11 mouse cellular contexts compared by ENCODE assay signal in genomic region chr5:32854818-32855217, GRCm38 (mm10). TPM values are rescaled to one million over a fixed set of nuclear protein-coding genes. Genes with fewer than 3 reads are reported as not detected.
DNase-seq lines count a peak whose midpoint lies in the region; ATAC-seq and TF ChIP-seq lines count a peak whose summit lies in the region.
"Had no signal": no experiment of that assay in that cellular context is flagged by ENCODE, and none has a peak within 500 bp of the region (broad histone marks: within the 10 kb centered on the region; RNA-seq: fewer than 3 reads in every experiment).

No protein-coding gene starts in this region.

- TF ChIP-seq EP300 in CH12.LX (IDR thresholded peaks at IDR 0.05; ENCODE audit: low read length), result no peak

- H3K36me3 ChIP-seq in heart, embryonic 13.5 days, result peaks cover 20% of the 10 kb centered on the region
- H3K36me3 ChIP-seq in CH12.LX (replicated peaks in 1 of 2; ENCODE audit: control insufficient read depth in 1 of 2, insufficient read depth in 1 of 2, low read length in 1 of 2), result peaks cover 0 to 17% of the 10 kb centered on the region in 2 experiments
- peaks cover 13% of the 10 kb centered on the region for H3K36me3 ChIP-seq in embryonic facial prominence, embryonic 13.5 days
- peaks cover 3% of the 10 kb centered on the region; the same call in 1 of the 2 replicates for H3K36me3 ChIP-seq in liver, embryonic 16.5 days (ENCODE audit: control insufficient read depth, insufficient read depth)

- WGBS in heart, embryonic 13.5 days, result 85% methylated on average over 4 of the region's 4 CpGs
- 80% methylated on average over 4 of the region's 4 CpGs for WGBS in embryonic facial prominence, embryonic 13.5 days
- WGBS in liver, embryonic 16.5 days (ENCODE audit: insufficient replicate concordance), result 71% methylated on average over 4 of the region's 4 CpGs

- H3K27ac ChIP-seq in heart, embryonic 13.5 days (replicated peaks), result peak overlapping the region; percentile 61
- 0 out of 2 replicates have a peak overlapping the region, but pooled peaks have one; percentile 16 for H3K27ac ChIP-seq in CH12.LX (ENCODE audit: insufficient read depth, low read depth)
- H3K27ac ChIP-seq in embryonic facial prominence, embryonic 13.5 days, result 0 out of 2 replicates have a peak overlapping the region, but pooled peaks have one; percentile 82
- H3K27ac ChIP-seq in liver, embryonic 16.5 days (ENCODE audit: low read length), result peak overlapping the region; percentile 77

- intact Hi-C loops in heart, postnatal 36 days (cut with DNase I), result loop anchor here (5.0 to 10.0 kb wide), 2 partner anchors 68 to 240 kb away; partner anchors contain the start of genes Pisd and Yes1

- dilution Hi-C loops in CH12.LX (cut with MboI; ENCODE audit: extremely low pct_ligation_motif_present, extremely low pct_unique_long_range_greater_than_20kb, low sequenced_read_pairs), result no loop called here

- no peak overlapping the region for H3K4me3 ChIP-seq in heart, embryonic 13.5 days
- no peak overlapping the region for H3K4me3 ChIP-seq in CH12.LX (replicated peaks in 1 of 3; ENCODE audit: low read depth in 2 of 3, low read length in 2 of 3, poor library complexity in 1 of 3)
- no peak overlapping the region for H3K4me3 ChIP-seq in embryonic facial prominence, embryonic 13.5 days
- H3K4me3 ChIP-seq in liver, embryonic 16.5 days (ENCODE audit: low read depth, low read length), result no peak overlapping the region

- ATAC-seq in heart, embryonic 13.5 days (ENCODE audit: extremely low read depth, insufficient number of reproducible peaks, low FRiP score, low TSS enrichment), result no peak
- ATAC-seq in embryonic facial prominence, embryonic 13.5 days (ENCODE audit: insufficient number of reproducible peaks, insufficient read depth, low FRiP score, low TSS enrichment, low read depth), result no peak
- ATAC-seq in liver, embryonic 16.5 days (ENCODE audit: low read depth), result no peak

- no peak for TF ChIP-seq RAD21 in CH12.LX (IDR thresholded peaks at IDR 0.05; ENCODE audit: low read depth, low read length)

- in situ Hi-C loops in CH12.LX (cut with MboI; ENCODE audit: low pct_ligation_motif_present, low pct_unique_long_range_greater_than_20kb, low sequenced_read_pairs), result no loop called here

- no peak overlapping the region for H3K9ac ChIP-seq in heart, embryonic 13.5 days
- H3K9ac ChIP-seq in CH12.LX (ENCODE audit: insufficient read depth, low read depth), result peak overlapping the region; percentile 18; the same call in 1 of the 2 replicates
- no peak overlapping the region for H3K9ac ChIP-seq in embryonic facial prominence, embryonic 13.5 days
- H3K9ac ChIP-seq in liver, embryonic 16.5 days (ENCODE audit: low read depth, low read length), result no peak overlapping the region

- no peaks in the 10 kb centered on the region for H3K9me3 ChIP-seq in heart, embryonic 13.5 days
- no peaks in the 10 kb centered on the region for H3K9me3 ChIP-seq in CH12.LX (replicated peaks; ENCODE audit: low read length)
- H3K9me3 ChIP-seq in embryonic facial prominence, embryonic 13.5 days, result no peaks in the 10 kb centered on the region
- no peaks in the 10 kb centered on the region for H3K9me3 ChIP-seq in liver, embryonic 16.5 days (replicated peaks; ENCODE audit: control insufficient read depth, low read length)

- no peak for DNase-seq in heart, postnatal 36 days
- no peak for DNase-seq in CH12.LX (ENCODE audit: extremely low read depth)
- no peak for DNase-seq in frontal cortex, adult 2 months (ENCODE audit: extremely low spot score in 1 of 2, low spot score in 1 of 2)
- no peak for DNase-seq in ovary, adult 18-20 months (ENCODE audit: low spot score)
- DNase-seq in frontal cortex, postnatal 25 days (ENCODE audit: low spot score in 2 of 2), result no peak

- H3K79me2 ChIP-seq in CH12.LX (replicated peaks; ENCODE audit: control insufficient read depth, extremely low read depth, insufficient read depth, poor library complexity, severe bottlenecking), result peaks cover 41% of the 10 kb centered on the region

- peaks cover 36% of the 10 kb centered on the region for H3K4me1 ChIP-seq in heart, embryonic 13.5 days
- peaks cover 2 to 26% of the 10 kb centered on the region in 2 experiments; a peak in 3 of 4 replicates for H3K4me1 ChIP-seq in CH12.LX (ENCODE audit: control insufficient read depth in 1 of 2, insufficient read depth in 2 of 2)
- peaks cover 26% of the 10 kb centered on the region for H3K4me1 ChIP-seq in embryonic facial prominence, embryonic 13.5 days
- H3K4me1 ChIP-seq in liver, embryonic 16.5 days (ENCODE audit: control insufficient read depth, low read depth, low read length), result peaks cover 25% of the 10 kb centered on the region

- TF ChIP-seq POLR2A in CH12.LX (IDR thresholded peaks at IDR 0.05; ENCODE audit: low read depth, low read length), result no peak

- no peak overlapping the region for H3K4me2 ChIP-seq in heart, embryonic 13.5 days
- H3K4me2 ChIP-seq in CH12.LX (ENCODE audit: insufficient read depth, low read depth, poor library complexity, severe bottlenecking), result peak overlapping the region; percentile 57
- no peak overlapping the region for H3K4me2 ChIP-seq in embryonic facial prominence, embryonic 13.5 days
- H3K4me2 ChIP-seq in liver, embryonic 16.5 days (ENCODE audit: low read depth, low read length), result no peak overlapping the region; the same call in none of the 2 replicates

- TF ChIP-seq CTCF in CH12.LX (conservative IDR thresholded peaks at IDR 0.05 in 1 of 2, IDR thresholded peaks at IDR 0.05 in 1 of 2; ENCODE audit: low read depth in 2 of 2, low read length in 2 of 2), result no peak

- no peaks in the 10 kb centered on the region for H3K27me3 ChIP-seq in heart, embryonic 13.5 days (replicated peaks)
- H3K27me3 ChIP-seq in CH12.LX (replicated peaks), result no peaks in the 10 kb centered on the region
- H3K27me3 ChIP-seq in embryonic facial prominence, embryonic 13.5 days, result no peaks in the 10 kb centered on the region
- no peaks in the 10 kb centered on the region for H3K27me3 ChIP-seq in liver, embryonic 16.5 days (ENCODE audit: control insufficient read depth, insufficient read depth, low read depth, low read length)

TF ChIP-seq in CH12.LX, 34 proteins besides CTCF, POLR2A, EP300 and RAD21:
- no peak for TF ChIP-seq PAX5 (IDR thresholded peaks at IDR 0.05; ENCODE audit: low read length)
- no peak for TF ChIP-seq HCFC1 (IDR thresholded peaks at IDR 0.05; ENCODE audit: low read depth, low read length)
- no peak for TF ChIP-seq ZC3H11A (IDR thresholded peaks at IDR 0.05; ENCODE audit: low read depth, low read length)
- TF ChIP-seq MYC (IDR thresholded peaks at IDR 0.05; ENCODE audit: low read depth, low read length), result no peak
- no peak for TF ChIP-seq TCF12 (IDR thresholded peaks at IDR 0.05; ENCODE audit: low read depth, low read length)
- no peak for TF ChIP-seq SMC3 (IDR thresholded peaks at IDR 0.05; ENCODE audit: low read depth, low read length)
- no peak for TF ChIP-seq CHD2 (IDR thresholded peaks at IDR 0.05; ENCODE audit: low read length)
- no peak for TF ChIP-seq SIN3A (IDR thresholded peaks at IDR 0.05; ENCODE audit: low read length)
- no peak for TF ChIP-seq POLR2AphosphoS2 (IDR thresholded peaks at IDR 0.05; ENCODE audit: low read depth, low read length)
- no peak for TF ChIP-seq CHD1 (IDR thresholded peaks at IDR 0.05; ENCODE audit: low read depth, low read length)
- no peak for TF ChIP-seq BHLHE40 (IDR thresholded peaks at IDR 0.05; ENCODE audit: low read depth, low read length)
- no peak for TF ChIP-seq MAZ (IDR thresholded peaks at IDR 0.05; ENCODE audit: low read depth, low read length)
- TF ChIP-seq IRF4 (IDR thresholded peaks at IDR 0.05; ENCODE audit: low read depth, low read length), result no peak
- no peak for TF ChIP-seq KAT2A (IDR thresholded peaks at IDR 0.05; ENCODE audit: insufficient replicate concordance, low read length)

RNA-seq across cellular contexts. Expression of gene Prr14l, which starts 0.8 kb away (rescaled TPM):
- polyA plus RNA-seq in heart, embryonic 13.5 days (2015; fragmentation: Nextera tagmentation; extraction: Ambion mirVana), result 7.8 and 10.2 TPM in 2 replicates
- 1 to 10 TPM; 6.1 to 6.4 TPM for total RNA-seq in heart, postnatal 36 days (2021)
- total RNA-seq in CH12.LX (2012; rRNA removed), result 15.6 and 16.8 TPM in 2 replicates
- total RNA-seq in CH12.LX (2014; rRNA removed), result 4.5 and 5.4 TPM in 2 replicates
- polyA plus RNA-seq in CH12.LX (2012; ENCODE audit: insufficient read length, low read depth), result 10.7 and 14.5 TPM in 2 replicates
- polyA plus RNA-seq in embryonic facial prominence, embryonic 13.5 days (2015; fragmentation: Nextera tagmentation; extraction: Ambion mirVana), result 12.4 and 13.8 TPM in 2 replicates
- 6.2 and 8.0 TPM in 2 replicates for polyA plus RNA-seq in liver, embryonic 16.5 days (2015; fragmentation: Nextera tagmentation; extraction: Ambion mirVana)
- polyA plus RNA-seq in frontal cortex, adult 2 months (2012; rRNA removed), result 15.0 and 15.2 TPM in 2 replicates

RNA-seq across cellular contexts. Expression of gene Depdc5, which starts 8.7 kb away (rescaled TPM):
- polyA plus RNA-seq in heart, embryonic 13.5 days (2015; fragmentation: Nextera tagmentation; extraction: Ambion mirVana), result 15.6 and 18.1 TPM in 2 replicates
- total RNA-seq in heart, postnatal 36 days (2021), result 10 to 100 TPM; 24.6 to 25.1 TPM
- total RNA-seq in CH12.LX (2012; rRNA removed), result 34.0 and 39.3 TPM in 2 replicates
- total RNA-seq in CH12.LX (2014; rRNA removed), result 18.2 and 21.1 TPM in 2 replicates
- polyA plus RNA-seq in CH12.LX (2012; ENCODE audit: insufficient read length, low read depth), result 27.8 and 36.6 TPM in 2 replicates
- polyA plus RNA-seq in embryonic facial prominence, embryonic 13.5 days (2015; fragmentation: Nextera tagmentation; extraction: Ambion mirVana), result 28.3 and 29.8 TPM in 2 replicates
- polyA plus RNA-seq in liver, embryonic 16.5 days (2015; fragmentation: Nextera tagmentation; extraction: Ambion mirVana), result 8.0 and 8.6 TPM in 2 replicates
- 43.1 and 48.9 TPM in 2 replicates for polyA plus RNA-seq in frontal cortex, adult 2 months (2012; rRNA removed)

RNA-seq across cellular contexts. Expression of gene Gm20671, which starts 27.9 kb away (rescaled TPM):
- not detected in 2 replicates for polyA plus RNA-seq in heart, embryonic 13.5 days (2015; fragmentation: Nextera tagmentation; extraction: Ambion mirVana)
- total RNA-seq in heart, postnatal 36 days (2021), result 1 to 10 TPM; 1.3 to 1.5 TPM
- total RNA-seq in CH12.LX (2012; rRNA removed) (0.81 TPM in 1 of 2 replicates, not detected in the other), CH12.LX (2014; rRNA removed) (not detected in 2 replicates)
- not detected in 2 replicates for polyA plus RNA-seq in CH12.LX (2012; ENCODE audit: insufficient read length, low read depth)
- polyA plus RNA-seq in embryonic facial prominence, embryonic 13.5 days (2015; fragmentation: Nextera tagmentation; extraction: Ambion mirVana), result not detected in 2 replicates
- not detected in 2 replicates for polyA plus RNA-seq in liver, embryonic 16.5 days (2015; fragmentation: Nextera tagmentation; extraction: Ambion mirVana)
- not detected in 2 replicates for polyA plus RNA-seq in frontal cortex, adult 2 months (2012; rRNA removed)
- total RNA-seq: left cerebral cortex, postnatal 10 days had no signal
- polyA plus RNA-seq: cortical plate, adult 2 months; kidney, embryonic 14.5 days had no signal

Comparison
In these comparisons a context has a peak if more than half of its experiments do, and no peak if none do; other contexts are left out.
1. H3K27ac ChIP-seq: peak in every context shown above with its lines; median percentile 82 in embryonic facial prominence, embryonic 13.5 days; 77 in liver, embryonic 16.5 days; 61 in heart, embryonic 13.5 days; 16 in CH12.LX.